Mouse (Mus musculus) hindbrain, embryonic 10.5 days (tissue): ENCODE results near the gene Nacc1. TPM values are rescaled to one million over a fixed set of nuclear protein-coding genes. Genes with fewer than 3 reads are reported as not detected.
A peak's percentile ranks its signal among the peaks of the same experiment; 100 is the strongest.

Source experiments
- DNase-seq: peaks from one replicate; pipeline ENCODE4 v3.0.0-alpha.2; 2017; ENCODE audit warnings: low spot score
- H3K27ac ChIP-seq: fragments of 300-500 bp; sonication (generic); 2 replicates; pipeline ENCODE4 v1.5.1; 2016; ENCODE audit warnings: mild to moderate bottlenecking, moderate library complexity
- H3K27me3 ChIP-seq: fragments of 300-500 bp; sonication (generic); 2 replicates; pipeline ENCODE4 v1.6.1; 2016; ENCODE audit warnings: mild to moderate bottlenecking; ENCODE audit not compliant: poor library complexity, insufficient read depth, severe bottlenecking
- H3K36me3 ChIP-seq: fragments of 300-500 bp; sonication (generic); 2 replicates; pipeline ENCODE4 v1.6.1; 2016; ENCODE audit warnings: mild to moderate bottlenecking, moderate library complexity
- H3K4me1 ChIP-seq: fragments of 300-500 bp; sonication (generic); replicated peaks from 2 replicates; pipeline ENCODE4 v1.6.1; 2016; ENCODE audit warnings: mild to moderate bottlenecking
- H3K4me3 ChIP-seq: fragments of 300-500 bp; sonication (generic); 2 replicates; pipeline ENCODE4 v1.5.1; 2016; ENCODE audit warnings: mild to moderate bottlenecking, moderate library complexity
- H3K9me3 ChIP-seq: fragments of 300-500 bp; sonication (generic); 2 replicates; pipeline ENCODE4 v1.6.1; 2016; ENCODE audit warnings: mild to moderate bottlenecking, moderate library complexity
- WGBS: fragments of 180-500 bp; shearing (Covaris S2); methylation state at CpG from one replicate; pipeline ENCODE4 v1.1.7; 2016; 5-methylcytosine and 5-hydroxymethylcytosine counted together
- polyA plus RNA-seq: library from polyadenylated mRNA; unstranded; fragments of >200 nt; fragmentation: Nextera tagmentation; extraction: Ambion mirVana; gene quantifications from 2 replicates; pipeline ENCODE4 v1.2.1, GENCODE M21; 2016

Nacc1 gene
- polyA plus RNA-seq = 25.2 and 28.9 TPM in 2 replicates

DNA sequence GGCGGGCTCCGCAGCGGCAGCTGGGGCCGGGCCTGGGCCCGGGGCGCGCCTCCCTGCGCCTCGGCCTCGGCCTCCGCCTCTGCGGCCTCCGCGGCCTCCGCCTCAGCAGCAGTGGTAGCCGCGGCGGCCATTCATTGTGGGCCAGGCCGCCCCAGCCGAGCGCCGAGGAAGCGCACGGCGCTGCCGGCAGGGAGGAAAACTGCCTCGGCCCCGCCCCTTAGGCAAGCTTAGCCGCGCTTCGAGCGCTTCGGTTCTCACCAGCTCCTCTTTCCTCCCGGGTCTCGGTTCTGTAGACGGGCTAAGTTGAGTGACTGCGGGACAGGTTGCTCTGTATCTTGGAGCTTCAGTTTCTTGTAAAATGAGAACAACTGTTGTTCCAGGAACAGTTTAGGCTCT, at the start of gene Nacc1:
Nacc1 (minus strand) TSS at position 158 of the 396 bp plus-strand sequence.
- H3K36me3 ChIP-seq = peaks cover 46% of the 10 kb centered on the region
- under 1% methylated on average over 37 of the region's 37 CpGs for WGBS
- peaks cover 55% of the 10 kb centered on the region for H3K4me1 ChIP-seq
- no peaks in the 10 kb centered on the region for H3K9me3 ChIP-seq
- H3K27me3 ChIP-seq = no peaks in the 10 kb centered on the region
- peak; percentile 87 for DNase-seq
- H3K27ac ChIP-seq = peak within 1 kb of the TSS; percentile 99
- H3K4me3 ChIP-seq = peak within 1 kb of the TSS; percentile 100

DNA sequence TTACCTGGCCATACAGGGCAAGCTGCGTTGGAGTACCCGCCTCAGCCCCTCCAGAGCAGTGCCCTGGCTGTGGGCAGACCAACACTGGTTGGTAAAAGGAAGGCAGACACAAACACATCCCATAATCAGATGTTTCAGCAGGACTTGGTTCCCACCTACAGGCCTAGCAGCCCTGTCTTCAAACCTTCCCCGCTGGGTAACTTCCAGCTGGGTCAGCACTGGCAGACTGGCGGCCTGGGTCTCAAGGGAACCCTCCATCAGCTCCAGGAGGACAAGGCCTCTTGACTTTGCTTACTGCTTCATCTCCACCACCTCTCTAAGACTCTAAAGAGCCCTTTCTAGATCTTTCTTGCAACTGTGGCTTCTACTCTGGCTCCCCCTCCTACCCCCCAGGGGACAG, 48.9 kb upstream of the Nacc1 start:
- Histone ChIP-seq H3K27me3 (peaks cover 100% of the 10 kb centered on the region), H3K9me3 (no peaks in the 10 kb centered on the region), H3K4me1 (peaks cover 72% of the 10 kb centered on the region), H3K36me3 (no peaks in the 10 kb centered on the region), H3K27ac (no peak overlapping the region), H3K4me3 (no peak overlapping the region)
- WGBS = 66% methylated on average over 4 of the region's 4 CpGs
- DNase-seq = no peak

DNA sequence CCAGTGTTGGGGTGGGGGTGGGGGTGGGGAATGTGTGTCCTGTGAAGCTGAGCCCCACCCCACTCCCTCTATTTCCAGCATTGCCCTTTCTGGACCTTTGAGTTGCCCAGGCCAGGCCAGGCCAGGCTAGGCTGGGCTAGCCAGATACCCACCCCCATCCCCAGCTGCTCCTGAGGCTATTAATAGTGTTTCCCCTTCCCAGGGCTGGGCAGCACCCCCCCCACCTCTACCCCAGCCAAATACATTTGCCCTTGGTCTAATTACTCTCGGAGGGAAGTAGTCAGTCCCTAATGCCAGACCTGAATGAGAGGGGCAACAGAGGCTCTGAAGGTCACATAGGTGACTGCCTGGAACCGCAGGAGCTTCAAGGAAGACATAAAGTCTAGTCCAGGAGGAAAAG, 47.9 kb upstream of the Nacc1 start:
- Histone ChIP-seq H3K27ac (peak overlapping the region; percentile 35; the same call in 1 of the 2 replicates), H3K4me1 (peaks cover 74% of the 10 kb centered on the region), H3K36me3 (no peaks in the 10 kb centered on the region), H3K27me3 (peaks cover 100% of the 10 kb centered on the region), H3K9me3 (no peaks in the 10 kb centered on the region), H3K4me3 (no peak overlapping the region)
- WGBS = 58% methylated on average over 2 of the region's 2 CpGs
- no peak for DNase-seq

DNA sequence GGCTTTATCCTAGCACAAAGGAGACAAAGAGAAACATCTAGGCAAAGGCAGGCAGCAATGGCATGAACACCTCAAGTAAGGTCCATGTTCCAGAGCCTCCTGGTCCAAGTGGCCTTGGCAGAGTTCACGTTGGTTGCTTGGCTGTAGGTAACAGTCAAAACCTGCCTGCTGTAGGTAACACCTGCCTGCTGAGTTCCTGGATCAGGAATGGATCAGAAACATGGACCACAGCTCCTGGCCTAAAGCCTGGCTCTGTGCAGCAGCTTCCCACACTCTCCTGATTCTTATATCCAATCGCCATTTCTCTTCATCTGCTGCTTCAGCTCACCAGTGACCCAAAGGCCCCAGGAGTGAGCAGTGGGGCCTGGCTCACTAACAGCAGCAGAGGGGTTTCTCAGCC, 47.0 kb upstream of the Nacc1 start:
- Histone ChIP-seq H3K4me1 (peaks cover 76% of the 10 kb centered on the region), H3K27ac (no peak overlapping the region), H3K4me3 (no peak overlapping the region), H3K27me3 (peaks cover 100% of the 10 kb centered on the region), H3K9me3 (no peaks in the 10 kb centered on the region), H3K36me3 (no peaks in the 10 kb centered on the region)
- WGBS = 85% methylated on average over 2 of the region's 2 CpGs
- no peak for DNase-seq

DNA sequence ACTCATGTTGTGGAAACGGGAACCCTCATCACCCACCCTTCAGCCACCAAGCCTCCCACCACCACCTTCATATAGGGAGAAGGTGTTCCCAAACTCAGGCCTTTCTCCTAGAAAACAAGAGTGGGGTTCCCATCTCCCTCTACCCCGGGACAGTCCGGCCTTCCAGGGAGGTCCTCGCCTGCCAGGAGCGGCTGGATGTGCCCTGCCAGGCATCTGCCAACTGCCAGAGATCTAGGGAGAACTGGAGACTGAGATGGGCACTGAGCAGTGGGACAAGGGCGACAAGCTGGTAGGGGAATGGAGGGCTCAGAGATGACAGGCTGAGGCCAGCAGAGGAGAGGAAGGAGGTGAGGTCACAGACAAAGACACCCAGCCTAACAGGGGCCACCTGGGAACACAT, 46.3 kb upstream of the Nacc1 start:
- 0 out of 2 replicates have a peak overlapping the region, but pooled peaks have one; percentile 8 for H3K27ac ChIP-seq
- no peak for DNase-seq
- no peak overlapping the region for H3K4me3 ChIP-seq
- peaks cover 100% of the 10 kb centered on the region for H3K27me3 ChIP-seq
- no peaks in the 10 kb centered on the region for H3K9me3 ChIP-seq
- H3K4me1 ChIP-seq = peaks cover 71% of the 10 kb centered on the region
- H3K36me3 ChIP-seq = no peaks in the 10 kb centered on the region
- WGBS = 86% methylated on average over 6 of the region's 6 CpGs

DNA sequence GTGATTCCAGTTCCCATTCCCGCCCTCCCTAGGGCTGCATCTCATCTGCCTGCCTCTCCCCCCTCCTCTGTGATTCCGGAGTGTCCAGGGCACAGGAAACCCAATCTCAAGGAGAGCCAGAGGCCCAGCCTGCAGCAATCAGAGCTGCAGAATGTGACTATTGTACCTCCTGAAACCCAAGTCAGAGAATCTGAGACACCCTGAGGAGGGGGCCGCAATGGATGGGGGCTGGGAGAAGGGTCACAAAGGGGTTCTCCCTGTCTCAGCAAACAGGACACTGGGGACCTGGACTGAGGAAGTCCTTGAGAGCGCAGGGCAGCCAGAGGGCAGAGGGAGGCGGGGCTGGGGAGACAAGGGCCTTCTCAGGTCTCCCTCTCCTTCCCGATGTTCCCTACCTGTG, 45.3 kb upstream of the Nacc1 start:
- H3K9me3 ChIP-seq = no peaks in the 10 kb centered on the region
- peak overlapping the region; percentile 16; the same call in 1 of the 2 replicates for H3K4me3 ChIP-seq
- 40% methylated on average over 6 of the region's 6 CpGs for WGBS
- peak overlapping the region; percentile 56 for H3K27ac ChIP-seq
- H3K36me3 ChIP-seq = no peaks in the 10 kb centered on the region
- peaks cover 69% of the 10 kb centered on the region for H3K4me1 ChIP-seq
- DNase-seq = no peak
- H3K27me3 ChIP-seq = peaks cover 100% of the 10 kb centered on the region

DNA sequence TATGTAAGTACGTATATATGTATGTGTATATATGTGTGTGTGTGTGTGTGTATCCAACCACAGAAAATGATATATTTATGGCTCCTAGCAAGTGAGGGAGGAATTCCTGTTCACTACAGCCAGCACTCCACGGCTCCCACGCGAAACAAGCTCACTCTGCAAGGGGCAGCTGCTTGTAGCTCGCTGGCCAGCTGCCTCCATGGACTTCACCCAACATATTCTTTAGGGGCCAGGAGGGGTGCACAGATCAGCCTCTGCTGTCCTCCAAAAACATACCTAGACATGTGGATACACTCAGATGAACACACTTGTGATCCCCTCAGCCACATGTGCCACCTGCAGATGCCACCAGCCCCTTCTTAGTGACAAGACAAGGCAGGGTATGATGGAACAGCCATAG, 44.9 kb upstream of the Nacc1 start:
- peaks cover 64% of the 10 kb centered on the region for H3K4me1 ChIP-seq

DNA sequence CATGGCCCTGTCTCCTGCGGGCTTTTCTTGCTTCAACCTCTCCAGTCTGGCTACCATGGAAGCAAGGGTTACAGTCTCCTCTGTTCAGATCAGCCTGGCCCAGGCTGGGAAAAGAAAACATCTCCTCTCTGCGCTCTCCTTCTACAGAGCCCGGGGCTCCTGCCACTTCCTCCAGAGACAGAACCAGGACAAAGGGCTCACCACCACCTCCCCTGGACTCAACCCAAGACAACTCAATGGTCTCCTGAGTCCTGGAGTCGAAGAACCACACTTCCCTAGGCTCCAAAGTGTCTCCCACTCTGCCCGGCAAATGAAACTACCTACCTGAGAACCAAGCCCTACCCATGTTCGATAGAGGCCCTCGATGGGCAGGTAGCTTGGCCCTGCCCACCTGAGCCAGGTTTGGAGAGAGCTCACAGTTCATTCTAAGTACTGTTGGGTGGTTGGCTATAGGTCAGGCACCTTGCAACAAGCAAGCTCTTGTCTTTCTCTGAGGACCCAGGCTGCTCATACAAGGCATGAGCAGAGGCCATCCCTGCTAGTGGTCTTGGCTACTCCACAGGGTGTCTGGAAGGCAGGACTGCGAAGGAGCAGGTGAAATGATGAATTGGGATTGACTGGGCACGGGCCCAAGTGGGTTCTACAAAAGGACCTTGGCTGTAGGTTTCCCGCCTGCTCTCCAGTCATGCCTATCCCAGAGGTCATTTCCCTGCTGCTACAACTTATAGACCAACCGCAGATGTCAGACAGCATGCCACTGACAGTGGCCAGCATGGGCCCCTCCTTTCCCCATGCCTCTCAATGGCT, 43.9 kb upstream of the Nacc1 start:
- H3K36me3 ChIP-seq = no peaks in the 10 kb centered on the region
- peak overlapping the region; percentile 79 for H3K27ac ChIP-seq
- WGBS = 62% methylated on average over 11 of the region's 11 CpGs
- no peak overlapping the region for H3K4me3 ChIP-seq
- peaks cover 61% of the 10 kb centered on the region for H3K4me1 ChIP-seq
- no peak for DNase-seq
- peaks cover 100% of the 10 kb centered on the region for H3K27me3 ChIP-seq
- H3K9me3 ChIP-seq = no peaks in the 10 kb centered on the region

More for the DNA sequence above, 44.9 kb upstream of the Nacc1 start:
- no peak for DNase-seq
- no peaks in the 10 kb centered on the region for H3K9me3 ChIP-seq
- no peaks in the 10 kb centered on the region for H3K36me3 ChIP-seq
- H3K4me3 ChIP-seq = no peak overlapping the region
- H3K27me3 ChIP-seq = peaks cover 100% of the 10 kb centered on the region
- H3K27ac ChIP-seq = peak overlapping the region; percentile 56; the same call in 1 of the 2 replicates
- 80% methylated on average over 5 of the region's 5 CpGs for WGBS

DNA sequence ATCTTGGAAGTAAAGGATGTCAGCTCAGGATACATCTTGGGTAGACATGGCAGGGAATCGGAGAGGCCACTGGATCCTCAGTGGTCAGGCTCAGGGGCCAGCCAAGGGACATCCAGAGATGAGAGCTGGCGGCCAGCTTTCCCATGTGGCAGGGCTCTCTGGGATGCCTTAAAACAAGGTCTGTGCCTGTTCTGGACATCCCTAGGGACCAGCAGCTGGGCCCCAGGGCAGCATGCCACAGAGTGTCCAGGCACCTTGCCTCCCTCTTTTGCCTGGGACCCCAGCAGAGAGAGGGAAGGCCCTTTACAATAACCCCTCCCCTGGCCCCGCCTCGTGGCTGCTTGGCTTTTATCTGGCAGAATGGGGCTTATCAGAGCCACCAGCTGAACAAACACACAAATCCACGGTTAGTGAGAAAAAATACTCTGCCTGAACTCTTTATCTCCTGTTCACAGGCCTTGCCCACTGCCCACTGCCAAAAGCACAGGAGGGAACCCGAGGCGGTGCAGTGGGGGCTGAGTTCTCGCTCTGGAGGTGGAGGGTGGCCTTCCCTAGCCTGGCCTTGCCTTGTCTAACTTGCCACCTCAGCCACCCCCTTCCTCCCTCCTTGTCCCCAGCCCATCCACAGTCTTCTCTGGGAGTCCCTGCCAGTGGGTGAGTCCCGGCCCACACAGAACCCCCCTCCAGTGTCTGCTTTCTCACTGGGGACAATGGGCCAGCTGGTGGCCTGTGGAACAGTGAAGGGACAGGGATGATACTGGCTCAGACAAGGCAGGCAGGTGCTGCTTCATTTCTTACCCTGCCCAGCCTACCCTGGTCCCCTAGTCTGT, 43.1 kb upstream of the Nacc1 start:
- peak overlapping the region; percentile 79 for H3K27ac ChIP-seq
- no peak for DNase-seq
- no peaks in the 10 kb centered on the region for H3K9me3 ChIP-seq
- no peaks in the 10 kb centered on the region for H3K36me3 ChIP-seq
- peaks cover 62% of the 10 kb centered on the region for H3K4me1 ChIP-seq
- no peak overlapping the region for H3K4me3 ChIP-seq
- 33% methylated on average over 9 of the region's 9 CpGs for WGBS
- H3K27me3 ChIP-seq = peaks cover 100% of the 10 kb centered on the region

DNA sequence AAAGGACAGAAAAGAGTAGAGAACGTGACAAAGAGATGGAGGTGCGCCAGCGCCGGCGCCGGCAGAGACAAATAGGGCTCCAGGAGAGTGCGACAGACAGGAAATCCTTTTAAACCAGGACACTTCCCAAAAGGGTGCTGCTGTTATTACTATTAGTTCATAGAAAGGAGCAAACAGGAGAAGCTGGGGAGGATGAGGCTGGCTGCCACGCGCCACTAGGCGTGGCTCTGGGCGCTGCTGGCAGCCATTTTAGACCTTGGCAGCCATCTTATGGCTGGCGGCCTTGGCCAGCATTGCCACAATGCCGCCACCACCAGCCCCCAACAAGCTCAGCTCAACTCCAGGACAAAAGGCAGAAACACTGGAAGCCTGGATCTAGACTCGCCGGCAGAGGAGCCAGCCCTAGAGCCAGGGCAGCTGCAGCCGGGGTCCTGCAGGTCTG, 42.3 kb upstream of the Nacc1 start:
- 92% methylated on average over 16 of the region's 16 CpGs for whole genome bisulfite sequencing
- Histone ChIP-seq H3K4me1 (peaks cover 63% of the 10 kb centered on the region), H3K4me3 (no peak overlapping the region), H3K36me3 (no peaks in the 10 kb centered on the region), H3K9me3 (no peaks in the 10 kb centered on the region), H3K27me3 (peaks cover 100% of the 10 kb centered on the region), H3K27ac (peak overlapping the region; percentile 79)
- DNase-seq = no peak

DNA sequence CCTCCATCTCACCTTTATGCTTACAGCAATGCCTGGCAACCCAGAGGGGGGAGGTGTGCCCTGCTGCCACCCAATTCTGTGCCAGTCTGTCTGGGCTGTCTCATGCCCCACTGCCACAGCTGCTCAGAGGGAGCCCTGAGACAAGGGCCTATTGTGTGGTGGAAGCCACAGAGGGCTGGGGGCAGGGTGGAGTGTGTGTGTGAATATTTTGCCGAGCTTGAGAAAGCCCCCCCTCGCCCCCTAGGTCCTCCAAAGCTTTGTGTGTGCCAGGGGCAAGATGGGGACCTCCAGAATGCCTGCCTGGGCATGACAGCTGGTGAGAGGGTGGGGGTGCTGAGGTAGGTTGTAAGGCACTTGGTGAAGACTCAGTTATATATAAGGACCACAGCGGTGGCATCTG, 40.8 kb upstream of the Nacc1 start:
- peaks cover 72% of the 10 kb centered on the region for H3K4me1 ChIP-seq
- DNase-seq = no peak
- H3K4me3 ChIP-seq = no peak overlapping the region
- H3K27me3 ChIP-seq = peaks cover 100% of the 10 kb centered on the region
- WGBS = 73% methylated on average over 3 of the region's 3 CpGs
- no peaks in the 10 kb centered on the region for H3K9me3 ChIP-seq
- H3K27ac ChIP-seq = peak overlapping the region; percentile 47; the same call in 1 of the 2 replicates
- H3K36me3 ChIP-seq = no peaks in the 10 kb centered on the region

DNA sequence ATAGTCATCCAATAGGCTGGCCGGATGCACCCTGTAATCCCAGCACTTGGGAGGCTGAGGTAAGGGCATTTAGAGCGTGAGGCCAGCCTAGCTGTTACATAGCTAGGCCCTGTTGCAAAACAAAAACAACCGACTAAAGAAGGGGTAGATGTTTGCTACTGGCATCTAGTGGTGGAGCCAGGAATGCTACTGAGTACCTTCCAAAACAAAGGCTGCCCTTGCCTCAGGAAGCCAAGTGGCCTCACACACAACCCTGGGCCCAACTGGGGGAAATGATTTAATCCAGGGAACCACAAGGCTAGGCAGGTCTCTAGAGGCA, 38.2 kb upstream of the Nacc1 start:
- no peak for DNase-seq
- no peaks in the 10 kb centered on the region for H3K9me3 ChIP-seq
- peaks cover 61% of the 10 kb centered on the region for H3K4me1 ChIP-seq
- 20% methylated on average over 3 of the region's 3 CpGs for WGBS
- no peaks in the 10 kb centered on the region for H3K36me3 ChIP-seq
- peak overlapping the region; percentile 62; the same call in 1 of the 2 replicates for H3K27ac ChIP-seq
- no peak overlapping the region for H3K4me3 ChIP-seq
- peaks cover 100% of the 10 kb centered on the region for H3K27me3 ChIP-seq
